Mouse (Mus musculus) C2C12 (cell line): Measurements from ENCODE around the gene Mipep.

Experiments used
- CEBPB ChIP-seq: IDR thresholded peaks from one replicate; pipeline ENCODE4 v1.6.1; 2011; ENCODE audit warnings: low read depth, mild to moderate bottlenecking, control low read depth, moderate library complexity
- CTCF ChIP-seq: IDR thresholded peaks from one replicate; pipeline ENCODE4 v1.5.1; 2011; ENCODE audit not compliant: control insufficient read depth, insufficient read depth, insufficient read length
- MAX ChIP-seq: IDR thresholded peaks from one replicate; pipeline ENCODE4 v1.6.1; 2011; ENCODE audit warnings: mild to moderate bottlenecking, control low read depth

DNA sequence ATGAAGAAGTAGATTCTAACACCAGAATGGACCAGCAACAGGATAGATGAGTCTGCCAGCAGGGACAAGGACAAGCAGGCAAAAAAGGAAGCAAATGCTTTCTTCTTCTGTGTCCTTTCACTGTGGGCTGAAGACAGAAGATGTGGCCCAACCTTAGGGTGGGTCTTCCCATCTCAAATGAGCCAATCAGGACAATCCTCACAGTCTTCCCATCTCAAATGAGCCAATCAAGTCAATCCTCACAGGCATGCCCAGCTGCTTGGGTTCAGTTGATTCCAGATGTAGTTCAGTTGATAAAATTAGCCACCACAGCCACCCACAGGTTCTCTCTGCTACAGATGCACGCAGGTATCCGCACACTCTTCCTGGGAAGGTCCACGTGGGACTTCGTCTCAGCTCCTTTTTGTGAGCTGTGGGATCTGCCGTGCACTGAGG, 6.9 kb upstream of the Mipep start:
- TF ChIP-seq CTCF (no peak), MAX (no peak), CEBPB (no peak)
